Mouse (Mus musculus) ES-E14 (cell line): ENCODE measurements around the gene Cd207. TPM values are rescaled to one million over a fixed set of nuclear protein-coding genes. Genes with fewer than 3 reads are reported as not detected.
"Not testable (repeated sequence)": the region's sequence is repeated elsewhere in the genome, so short reads cannot be mapped to it uniquely, and the experiment has no call there.

Experiments
- DNase-seq: peaks from one replicate; pipeline ENCODE4 v3.0.0-alpha.2; 2013; ENCODE audit warnings: low read depth, low spot score
- H3K27ac ChIP-seq: 2 replicates; pipeline ENCODE4 v1.5.1; 2012; ENCODE audit warnings: low read depth, mild to moderate bottlenecking, low read length, moderate library complexity, mixed read lengths; ENCODE audit not compliant: poor library complexity, insufficient read depth, severe bottlenecking
- H3K36me3 ChIP-seq: 2 replicates; pipeline ENCODE4 v1.6.1; 2012; ENCODE audit warnings: mild to moderate bottlenecking, low read length, moderate library complexity, mixed read lengths; ENCODE audit not compliant: control insufficient read depth, poor library complexity, insufficient read depth, severe bottlenecking
- H3K4me1 ChIP-seq, 2 experiments: fragments of 150-350 bp in 1 of 2; sonication (generic) in 1 of 2; 2 replicates each; pipeline ENCODE4 v1.6.1; 2012; ENCODE audit warnings: low read length in 2 of 2, mild to moderate bottlenecking in 1 of 2, mixed read lengths in 1 of 2; ENCODE audit not compliant: control insufficient read depth in 2 of 2, insufficient read depth in 2 of 2, poor library complexity in 1 of 2
- H3K4me3 ChIP-seq, 2 experiments: fragments of 150-350 bp in 1 of 2; sonication (generic) in 1 of 2; 2 replicates each; pipeline ENCODE4 v1.5.1; 2012; ENCODE audit warnings: low read length in 2 of 2, low read depth in 1 of 2, mild to moderate bottlenecking in 1 of 2, mixed read lengths in 1 of 2; ENCODE audit not compliant: insufficient read depth in 1 of 2, poor library complexity in 1 of 2, severe bottlenecking in 1 of 2
- H3K9ac ChIP-seq: 2 replicates; pipeline ENCODE4 v1.6.1; 2012; ENCODE audit warnings: low read depth, mild to moderate bottlenecking, low read length, mixed read lengths; ENCODE audit not compliant: poor library complexity, insufficient read depth, severe bottlenecking
- H3K9me3 ChIP-seq: fragments of 150-350 bp; sonication (generic); 2 replicates; pipeline ENCODE4 v1.6.1; 2012; ENCODE audit warnings: low read depth, mild to moderate bottlenecking, low read length; ENCODE audit not compliant: control insufficient read depth, insufficient read depth
- CHD2 ChIP-seq: IDR thresholded peaks from 2 replicates; pipeline ENCODE4 v1.6.1; 2014; ENCODE audit warnings: mild to moderate bottlenecking, low read depth, low read length, inconsistent platforms
- HCFC1 ChIP-seq: IDR thresholded peaks from 2 replicates; pipeline ENCODE4 v1.6.1; 2012; ENCODE audit warnings: low read length, inconsistent platforms, borderline replicate concordance; ENCODE audit not compliant: insufficient read depth
- MAFK ChIP-seq: IDR thresholded peaks from 2 replicates; pipeline ENCODE4 v1.6.1; 2014; ENCODE audit warnings: mild to moderate bottlenecking, low read depth, low read length, inconsistent platforms; ENCODE audit not compliant: insufficient read depth
- ZC3H11A ChIP-seq: IDR thresholded peaks from 2 replicates; pipeline ENCODE4 v1.6.1; 2012; ENCODE audit warnings: low read depth, mild to moderate bottlenecking, inconsistent platforms, low read length, borderline replicate concordance
- ZNF384 ChIP-seq: IDR thresholded peaks from 2 replicates; pipeline ENCODE4 v1.6.1; 2012; ENCODE audit warnings: low read depth, low read length, inconsistent platforms
- in situ Hi-C, 2 experiments: fragments of 600-800 bp; cut with MboI; formaldehyde crosslinking; loops; one replicate each; pipeline ENCODE4 v1.15.1; 2025; ENCODE audit warnings: low sequenced_read_pairs in 2 of 2, inconsistent platforms in 1 of 2; ENCODE audit not compliant: unreplicated experiment in 2 of 2
- total RNA-seq: library from RNA; depleted of rRNA; stranded (reverse); fragments of 300-350 nt; gene quantifications from 2 replicates; pipeline ENCODE4 v1.2.3, GENCODE M21; 2012; rRNA removed

Cd207 gene
- total RNA-seq, 1 experiment = not detected

GRCm38 (mm10) chr6:83635329-83635728 lies 42.3 kb downstream of the Cd207 start:
- in situ Hi-C loops = no loop called here

GRCm38 (mm10) chr6:83634631-83635030 lies 43.0 kb downstream of the Cd207 start:
- H3K9ac ChIP-seq, H3K4me3 ChIP-seq, H3K27ac ChIP-seq, H3K9me3 ChIP-seq, in situ Hi-C loops, DNase-seq, H3K4me1 ChIP-seq, H3K36me3 ChIP-seq: not testable (repeated sequence)

More at GRCm38 (mm10) chr6:83635329-83635728, 42.3 kb downstream of the Cd207 start:
- no peak for DNase-seq
- H3K4me1 ChIP-seq = no peaks in the 10 kb centered on the region
- H3K4me3 ChIP-seq = no peak overlapping the region
- no peaks in the 10 kb centered on the region for H3K9me3 ChIP-seq
- H3K27ac ChIP-seq = no peak overlapping the region; the same call in 1 of the 2 replicates
- H3K9ac ChIP-seq = no peak overlapping the region
- TF ChIP-seq HCFC1 (no peak), MAFK (no peak), ZNF384 (no peak), CHD2 (no peak), ZC3H11A (no peak)
- no peaks in the 10 kb centered on the region for H3K36me3 ChIP-seq

DNA sequence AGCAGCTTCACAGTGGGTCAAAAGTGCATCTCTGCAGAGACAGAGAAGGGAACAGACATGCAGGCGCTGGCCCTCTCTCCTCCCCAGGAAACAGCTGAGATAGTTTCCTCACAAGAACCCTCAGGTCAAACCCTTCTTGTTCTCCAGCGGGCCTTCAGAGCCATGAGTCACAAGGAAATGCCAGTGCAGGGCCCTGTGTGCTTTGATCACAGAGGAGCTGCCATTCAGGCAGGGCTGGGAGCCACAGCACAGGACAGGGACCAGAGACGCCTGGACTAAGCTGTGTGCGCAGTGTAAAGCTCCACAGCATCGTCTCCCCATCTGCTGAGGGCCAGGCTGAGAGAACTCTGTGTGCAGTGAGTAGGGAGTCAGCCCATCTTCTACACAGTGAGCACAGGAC lies 43.6 kb downstream of the Cd207 start:
- DNase-seq, in situ Hi-C loops, H3K4me1 ChIP-seq: not testable (repeated sequence)

GRCm38 (mm10) chr6:83631815-83632214 lies 45.8 kb downstream of the Cd207 start:
- Histone ChIP-seq H3K4me1 (no peaks in the 10 kb centered on the region), H3K9ac (no peak overlapping the region), H3K27ac (no peak overlapping the region), H3K36me3 (no peaks in the 10 kb centered on the region), H3K4me3 (no peak overlapping the region), H3K9me3 (no peaks in the 10 kb centered on the region)
- TF ChIP-seq HCFC1 (no peak), CHD2 (no peak), ZNF384 (no peak), MAFK (no peak), ZC3H11A (no peak)
- no peak for DNase-seq
- in situ Hi-C loops = no loop called here

More for the DNA sequence above, 43.6 kb downstream of the Cd207 start:
- not testable (repeated sequence) for H3K9me3 ChIP-seq, H3K27ac ChIP-seq, H3K4me3 ChIP-seq, H3K9ac ChIP-seq, H3K36me3 ChIP-seq

DNA sequence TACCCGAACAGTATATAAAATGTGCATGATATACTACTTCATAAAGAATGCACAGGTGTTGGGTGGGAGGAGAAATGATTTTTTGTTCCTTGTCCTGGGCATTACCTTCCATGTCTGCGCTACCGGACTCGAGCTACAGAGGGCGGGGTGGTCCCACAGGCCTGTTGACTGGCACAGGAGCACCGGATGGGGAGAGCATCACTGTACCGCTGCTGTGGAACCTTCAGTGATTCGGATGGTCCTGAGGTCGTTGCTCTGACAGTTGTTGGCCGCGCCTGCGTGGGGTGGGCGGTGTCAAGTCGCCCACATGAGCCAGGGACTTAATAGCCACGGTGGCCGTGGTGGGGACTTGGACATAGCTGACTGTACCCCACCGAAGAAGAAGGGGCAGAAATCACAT lies 50.9 kb downstream of the Cd207 start:
- Histone ChIP-seq H3K36me3 (no peaks in the 10 kb centered on the region), H3K4me3 (peak overlapping the region; percentile 6 to 26; a peak in 3 of 4 replicates), H3K27ac (no peak overlapping the region), H3K4me1 (no peaks in the 10 kb centered on the region), H3K9ac (no peak overlapping the region), H3K9me3 (no peaks in the 10 kb centered on the region)
- in situ Hi-C loops = no loop called here
- TF ChIP-seq CHD2 = no peak
- TF ChIP-seq HCFC1 = no peak
- TF ChIP-seq MAFK = no peak
- TF ChIP-seq ZC3H11A = no peak
- no peak for TF ChIP-seq ZNF384
- DNase-seq = no peak

Other genes with a start within 250 kb of the Cd207 start
- 5.1 and 6.0 TPM in 2 replicates for gene Tet3, start 218.8 kb downstream of the Cd207 start, total RNA-seq
- 21.4 and 21.9 TPM in 2 replicates for gene Dguok, start 170.9 kb downstream of the Cd207 start, total RNA-seq
- 1.6 and 6.6 TPM in 2 replicates for gene Actg2, start 141.6 kb downstream of the Cd207 start, total RNA-seq
- gene Stambp, start 105.1 kb downstream of the Cd207 start, total RNA-seq = 2.0 and 2.3 TPM in 2 replicates
- gene Clec4f, start 21.7 kb downstream of the Cd207 start, total RNA-seq = not detected in 2 replicates
- gene Vax2, start 33.4 kb upstream of the Cd207 start, total RNA-seq = 0.69 and 2.1 TPM in 2 replicates
- not detected in 2 replicates for gene Atp6v1b1, start 65.1 kb upstream of the Cd207 start, total RNA-seq
- 0.16 and 0.18 TPM in 2 replicates for gene Ankrd53, start 84.8 kb upstream of the Cd207 start, total RNA-seq
- 61.6 and 70.9 TPM in 2 replicates for gene Tex261, start 98.0 kb upstream of the Cd207 start, total RNA-seq
- 18.0 and 22.2 TPM in 2 replicates for gene Nagk, start 117.1 kb upstream of the Cd207 start, total RNA-seq
- 48.9 and 57.8 TPM in 2 replicates for gene Paip2b, start 153.9 kb upstream of the Cd207 start, total RNA-seq
- gene Zfp638, start 189.3 kb upstream of the Cd207 start, total RNA-seq = 96.6 and 129 TPM in 2 replicates